In genomic region chr7:121658866-121659265, GRCm38 (mm10) we compare ENCODE assay signal across 22 mouse cellular contexts.
"Had no signal": no experiment of that assay in that cellular context is flagged by ENCODE, and none has a peak within 500 bp of the region (broad histone marks: within the 10 kb centered on the region; RNA-seq: fewer than 3 reads in every experiment).

No protein-coding gene starts in this region.

- DNase-seq: lung, adult 18-20 months; lung, embryonic 14.5 days; lung, postnatal 10 days; lung, postnatal 4 days; midbrain, embryonic 14.5 days; retina, postnatal 1 day; right cerebral cortex, adult 18-20 months; right cerebral cortex, postnatal 25 days; right cerebral cortex, postnatal 4 days; spleen, adult 18-20 months; thymus, adult 2 months; thymus, postnatal 25 days; thymus, postnatal 4 days had no signal

- H3K9me3 ChIP-seq: midbrain, embryonic 10.5 days; midbrain, embryonic 12.5 days; neural tube, embryonic 13.5 days; neural tube, embryonic 15.5 days; stomach, embryonic 15.5 days had no signal

- H3K27ac ChIP-seq: liver, embryonic 14.5 days; midbrain, embryonic 10.5 days; midbrain, embryonic 12.5 days; neural tube, embryonic 13.5 days; neural tube, embryonic 15.5 days; stomach, embryonic 15.5 days; stomach, postnatal 0 days had no signal

- H3K9ac ChIP-seq: liver, embryonic 14.5 days; lung, embryonic 14.5 days; midbrain, embryonic 12.5 days; neural tube, embryonic 13.5 days; neural tube, embryonic 15.5 days; stomach, embryonic 15.5 days had no signal

- H3K4me2 ChIP-seq: lung, embryonic 14.5 days; midbrain, embryonic 12.5 days; neural tube, embryonic 13.5 days; neural tube, embryonic 15.5 days; stomach, embryonic 15.5 days had no signal

- H3K27me3 ChIP-seq: midbrain, embryonic 12.5 days; neural tube, embryonic 13.5 days; neural tube, embryonic 15.5 days; stomach, embryonic 15.5 days had no signal

- ATAC-seq: midbrain, embryonic 16.5 days had no signal

- H3K4me3 ChIP-seq: midbrain, embryonic 10.5 days; midbrain, embryonic 12.5 days; myocyte; neural tube, embryonic 13.5 days; neural tube, embryonic 15.5 days; stomach, embryonic 15.5 days had no signal

- H3K4me1 ChIP-seq: midbrain, embryonic 10.5 days; midbrain, embryonic 12.5 days; neural tube, embryonic 13.5 days; neural tube, embryonic 15.5 days; stomach, embryonic 15.5 days had no signal
